Mouse (Mus musculus) urinary bladder, adult 2 months (tissue): ENCODE data around the gene Cfap73. TPM values are rescaled to one million over a fixed set of nuclear protein-coding genes. Genes with fewer than 3 reads are reported as not detected.

Experiments used
- DNase-seq: peaks from one replicate; pipeline ENCODE4 v3.0.0; 2022; ENCODE audit warnings: low spot score
- polyA plus RNA-seq: library from polyadenylated mRNA; depleted of rRNA; stranded (reverse); fragments of >200 nt; gene quantifications from 2 replicates; pipeline ENCODE4 v1.2.3, GENCODE M21; 2012; rRNA removed

The Cfap73 gene
- polyA plus RNA-seq = not detected in 2 replicates

- DNase-seq = no peak
These were observed at the start of gene Cfap73 for GRCm38 (mm10) chr5:120634131-120634530. TSS of gene Cfap73 (minus strand) at chr5:120634235.

GRCm38 (mm10) chr5:120682982-120683771 lies 49.1 kb upstream of the Cfap73 start:
- no peak for DNase-seq

GRCm38 (mm10) chr5:120680918-120681317 lies 46.9 kb upstream of the Cfap73 start:
- no peak for DNase-seq

GRCm38 (mm10) chr5:120679676-120680555 lies 45.9 kb upstream of the Cfap73 start:
- DNase-seq = peak; percentile 31

GRCm38 (mm10) chr5:120677516-120677915 lies 43.5 kb upstream of the Cfap73 start:
- DNase-seq = no peak

- DNase-seq = no peak
These were observed 40.5 kb upstream of the Cfap73 start for GRCm38 (mm10) chr5:120674229-120675145.

- DNase-seq = peak; percentile 37
These were observed 39.6 kb upstream of the Cfap73 start for GRCm38 (mm10) chr5:120673626-120674025.

- no peak for DNase-seq
These were observed 37.8 kb upstream of the Cfap73 start for GRCm38 (mm10) chr5:120671865-120672264.

- no peak for DNase-seq
These were observed 36.1 kb upstream of the Cfap73 start for GRCm38 (mm10) chr5:120670132-120670531.

GRCm38 (mm10) chr5:120668761-120669160 lies 34.7 kb upstream of the Cfap73 start:
- DNase-seq = no peak

- DNase-seq = no peak
These were observed 30.9 kb upstream of the Cfap73 start for GRCm38 (mm10) chr5:120664888-120665287.

GRCm38 (mm10) chr5:120660816-120661215 lies 26.8 kb upstream of the Cfap73 start:
- no peak for DNase-seq

GRCm38 (mm10) chr5:120656281-120656751 lies 22.3 kb upstream of the Cfap73 start:
- DNase-seq = no peak

GRCm38 (mm10) chr5:120653873-120654272 lies 19.8 kb upstream of the Cfap73 start:
- DNase-seq = no peak

- DNase-seq = no peak
These were observed 19.1 kb upstream of the Cfap73 start for GRCm38 (mm10) chr5:120652915-120653701.

- no peak for DNase-seq
These were observed 17.2 kb upstream of the Cfap73 start for GRCm38 (mm10) chr5:120651230-120651629.

- no peak for DNase-seq
These were observed 15.9 kb upstream of the Cfap73 start for GRCm38 (mm10) chr5:120649938-120650337.

GRCm38 (mm10) chr5:120649374-120649933 lies 15.4 kb upstream of the Cfap73 start:
- DNase-seq = no peak

- DNase-seq = peak; percentile 32
These were observed 14.7 kb upstream of the Cfap73 start, which contains the start of gene Rasal1 for GRCm38 (mm10) chr5:120648569-120649373. TSS of gene Rasal1 (plus strand) at chr5:120648812.
